Mouse (Mus musculus) megakaryocyte, adult 5-6 weeks (primary cell): ENCODE measurements around the gene E130309D02Rik. TPM values are rescaled to one million over a fixed set of nuclear protein-coding genes. Genes with fewer than 3 reads are reported as not detected.

Experiments used
- ATAC-seq: 2 replicates; pipeline ENCODE4 v1.8.0; 2016; ENCODE audit warnings: mild to moderate bottlenecking, inconsistent platforms; ENCODE audit not compliant: poor library complexity, severe bottlenecking
- total RNA-seq, 2 experiments: library from RNA; stranded (forward) in 1 of 2; stranded (reverse) in 1 of 2; fragments of 153-499, 151-499 nt in 1 of 2; fragments of 221-1000, 200-1000 nt in 1 of 2; gene quantifications; 2 replicates each; pipeline versions ENCODE4 v1.2.3 to v1.2.4; 2015 to 2017

E130309D02Rik gene
- total RNA-seq (2015) (22.4 TPM in 2 replicates), total RNA-seq (2017) (10.2 and 13.7 TPM in 2 replicates)

DNA sequence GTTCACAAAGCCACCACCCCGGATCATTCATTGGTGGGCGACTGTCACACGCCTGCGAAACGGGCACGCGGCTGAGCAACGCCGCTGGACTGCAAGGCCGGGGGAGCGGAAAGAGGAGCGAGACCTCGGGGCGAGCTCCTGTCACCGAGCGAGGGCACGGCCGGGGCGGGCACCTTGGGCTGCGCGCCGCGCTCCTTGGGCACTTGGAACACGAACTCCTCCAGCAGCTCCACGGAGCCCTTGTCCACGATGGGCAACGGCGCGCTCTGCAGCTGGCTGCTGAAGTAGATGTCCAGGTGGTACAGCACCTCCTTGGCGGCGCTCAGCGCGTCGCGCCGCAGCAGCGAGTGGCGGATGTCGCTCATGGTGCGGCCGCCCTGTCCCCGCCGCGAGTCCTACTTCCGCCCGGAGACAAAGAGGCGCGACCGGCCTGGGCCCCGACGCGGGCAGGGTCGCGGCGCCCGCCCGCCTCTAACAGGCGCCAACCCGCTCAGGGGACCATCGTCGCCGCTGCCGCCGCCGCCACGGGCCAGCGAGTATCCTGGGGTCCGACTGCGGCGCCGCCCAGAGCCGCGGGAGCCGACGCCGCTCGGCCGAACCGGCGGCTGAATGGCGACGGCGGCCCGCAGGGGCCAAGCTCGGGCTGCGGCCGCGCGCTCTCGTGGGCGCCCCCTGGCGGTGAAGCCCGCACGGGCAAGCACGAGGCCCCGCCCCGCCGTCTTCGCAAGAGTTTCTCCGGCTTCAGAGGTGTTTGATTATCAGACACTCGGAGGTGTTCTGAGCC is at the start of gene E130309D02Rik:
TSS of gene E130309D02Rik (minus strand) at position 631 of the 784 bp plus-strand sequence.
- peak; percentile 82 for ATAC-seq

DNA sequence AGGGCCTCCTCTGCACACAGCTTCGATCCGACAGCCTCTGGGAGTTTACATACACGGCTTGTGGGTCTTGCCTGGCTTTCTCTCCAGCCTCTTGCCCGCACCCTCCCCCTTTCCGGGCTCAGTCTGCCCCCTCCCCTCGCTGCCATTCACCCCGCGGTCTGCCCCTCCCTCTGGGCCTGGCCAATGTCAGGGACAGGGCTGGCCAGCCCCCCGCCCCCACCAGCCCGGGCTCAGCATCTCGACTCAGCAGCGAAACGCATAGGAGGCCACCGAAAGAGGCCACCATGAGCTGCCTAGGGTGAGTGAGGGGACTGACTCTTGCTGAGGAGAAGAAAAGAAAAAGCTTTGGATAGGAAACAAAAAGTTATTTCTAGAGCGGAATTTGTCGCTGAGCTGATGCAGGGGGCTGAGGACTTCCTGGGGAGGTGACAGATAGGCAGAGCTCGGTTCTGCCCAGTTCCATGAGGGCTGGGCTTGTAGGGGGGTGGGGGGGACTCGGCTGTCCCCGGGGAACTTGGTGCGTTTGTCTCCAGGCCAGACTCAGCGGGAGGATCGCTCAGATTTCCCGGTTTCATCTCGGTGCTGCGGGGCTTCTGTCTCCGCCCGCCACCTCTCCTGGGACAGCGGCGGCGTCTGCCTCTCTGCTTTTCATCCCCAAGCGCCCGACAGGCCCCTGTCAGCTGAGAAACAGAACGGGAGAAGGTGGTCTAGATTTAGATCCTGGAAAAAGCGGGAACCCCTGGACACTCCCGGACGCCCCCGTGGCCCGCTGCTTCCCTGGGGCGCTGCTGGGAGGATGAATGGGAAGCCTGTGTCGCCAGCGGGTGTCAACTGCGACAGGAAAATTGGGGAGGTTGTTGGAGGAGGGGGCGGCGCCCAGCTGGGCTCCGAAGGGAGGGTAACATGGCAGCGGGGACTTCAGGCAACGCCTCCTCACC is 48.8 kb upstream of the E130309D02Rik start:
- ATAC-seq: no peak

DNA sequence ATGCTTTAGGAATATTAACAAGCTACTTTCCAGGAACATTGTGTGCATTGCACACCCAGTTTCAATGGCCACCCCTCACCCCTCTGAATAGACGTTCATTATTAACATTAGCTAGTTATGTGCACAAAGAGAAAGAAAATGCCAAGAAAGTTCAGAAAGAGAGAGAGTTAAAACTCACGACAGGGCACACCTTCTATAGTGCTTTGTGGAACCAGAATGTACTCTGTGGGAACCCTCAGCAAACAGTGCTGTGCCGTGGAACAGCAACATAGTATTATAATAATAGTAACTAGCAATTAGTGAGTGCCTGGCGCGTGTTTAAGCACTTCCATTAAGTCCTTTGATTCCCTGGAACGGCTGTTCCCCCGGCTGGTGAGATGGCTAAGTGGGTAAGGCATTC is 46.3 kb upstream of the E130309D02Rik start:
- ATAC-seq: no peak

DNA sequence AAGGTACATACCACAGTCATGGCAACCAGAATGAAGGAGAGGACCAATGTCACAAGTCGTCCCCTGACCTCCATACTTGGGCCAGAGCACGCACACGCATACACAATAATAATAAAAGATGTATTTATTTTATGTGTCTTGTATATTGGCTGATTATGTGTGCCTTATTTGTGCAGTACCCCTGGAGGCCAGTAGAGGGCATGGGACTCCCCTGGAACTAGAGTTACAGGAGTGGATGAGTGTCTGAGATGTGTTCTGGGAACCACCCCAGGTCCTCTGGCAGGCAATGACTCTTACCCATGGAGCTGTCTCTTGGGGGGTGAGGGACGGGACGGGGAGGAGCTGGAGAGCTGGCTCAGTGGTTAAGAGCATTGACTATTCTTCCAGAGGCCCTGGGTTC is 44.8 kb upstream of the E130309D02Rik start:
- 0 out of 2 replicates have a peak, but pooled peaks have one; percentile 45 for ATAC-seq

DNA sequence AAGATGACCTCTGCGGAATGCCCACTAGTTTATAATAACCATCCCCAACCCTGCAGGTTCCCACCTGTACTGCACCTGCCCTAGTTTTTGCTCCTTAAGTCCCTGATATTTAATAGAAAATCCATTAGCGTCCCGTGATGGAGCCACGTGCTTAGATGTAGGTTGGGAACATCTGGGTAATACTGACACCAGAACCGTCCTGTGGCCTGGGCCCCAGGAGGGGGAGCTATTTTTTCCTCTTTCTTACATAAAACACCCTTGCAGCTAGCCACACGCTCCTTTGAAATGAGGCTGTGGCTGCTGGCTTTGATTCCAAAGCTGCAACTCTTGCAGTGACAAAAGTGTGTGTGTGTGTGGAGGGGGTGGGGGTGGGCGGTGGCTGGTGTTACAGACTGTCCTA is 44.1 kb upstream of the E130309D02Rik start:
- ATAC-seq: no peak

DNA sequence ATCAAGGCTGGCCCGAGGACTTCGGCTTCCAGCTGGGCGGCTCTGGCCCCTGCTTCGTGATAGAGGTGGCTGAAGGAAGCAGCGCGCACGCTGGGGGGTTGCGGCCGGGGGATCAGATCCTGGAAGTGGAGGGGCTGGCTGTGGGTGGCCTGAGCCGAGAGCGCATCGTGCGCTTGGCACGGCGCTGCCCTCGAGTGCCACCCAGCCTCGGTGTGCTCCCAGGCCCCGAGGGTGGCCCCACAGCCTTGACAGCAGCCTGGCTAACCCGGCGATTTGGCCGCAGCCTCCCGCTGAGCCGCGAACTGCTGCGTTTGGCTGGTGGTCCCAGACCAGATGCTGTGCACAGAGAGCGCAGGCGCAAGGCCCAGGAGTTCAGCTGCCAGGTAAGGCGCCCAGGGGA is 42.4 kb upstream of the E130309D02Rik start:
- no peak for ATAC-seq

DNA sequence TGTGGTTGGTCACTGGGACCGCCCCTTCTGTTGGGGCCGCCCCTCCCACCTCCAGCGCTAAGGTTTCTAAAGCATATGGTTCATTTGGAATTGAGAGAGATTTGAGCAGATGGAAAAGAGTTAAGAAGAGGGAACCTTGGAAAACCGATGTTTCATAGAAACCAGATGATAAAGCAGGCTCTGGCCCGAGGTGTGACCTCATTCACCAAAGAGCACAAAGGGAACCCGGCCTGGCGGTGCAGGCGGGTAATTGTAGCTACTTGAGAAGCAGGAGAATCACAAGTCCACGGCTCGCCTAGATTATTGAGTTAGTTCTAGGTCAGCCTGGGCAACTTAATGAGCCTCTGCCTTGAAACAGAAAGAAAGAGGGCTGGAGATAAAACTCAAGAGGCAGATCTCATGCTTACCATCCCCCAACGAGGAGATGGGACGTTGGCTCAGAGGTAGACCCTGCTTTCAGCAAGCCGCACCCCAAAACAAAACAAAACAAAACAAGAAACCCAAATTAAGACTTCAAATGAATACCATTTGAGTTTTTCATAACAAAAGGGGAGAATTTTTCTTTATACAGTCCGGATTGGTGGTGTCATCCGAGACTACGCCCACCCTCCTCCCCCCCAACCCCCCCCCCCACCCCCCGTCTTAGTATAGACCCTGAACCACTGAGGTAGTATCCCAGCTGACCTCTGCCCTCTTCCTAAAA is 41.7 kb upstream of the E130309D02Rik start, which contains the start of gene Grid2ip:
TSS of gene Grid2ip (plus strand) at position 653 of the 703 bp plus-strand sequence.
- ATAC-seq: no peak

DNA sequence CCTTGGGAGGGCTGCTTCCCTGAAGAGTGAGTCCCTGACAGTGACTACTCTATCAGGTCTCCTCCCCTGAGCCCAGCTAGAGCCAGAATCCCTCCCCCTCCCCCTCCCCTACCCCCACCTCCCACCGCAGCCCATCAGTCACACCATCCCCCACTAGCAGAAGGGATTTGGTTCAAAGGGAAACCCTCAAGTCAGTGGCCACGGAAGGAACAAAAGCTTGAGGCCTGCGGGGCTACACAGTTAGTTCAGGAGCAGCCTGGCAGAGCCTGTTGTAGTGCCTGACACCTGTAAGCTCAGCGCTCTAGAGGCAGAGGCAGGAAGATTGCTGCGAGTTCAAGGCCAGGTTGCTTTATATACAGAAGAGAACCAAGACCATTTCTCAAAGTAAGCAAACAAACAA is 40.9 kb upstream of the E130309D02Rik start:
- ATAC-seq: no peak

DNA sequence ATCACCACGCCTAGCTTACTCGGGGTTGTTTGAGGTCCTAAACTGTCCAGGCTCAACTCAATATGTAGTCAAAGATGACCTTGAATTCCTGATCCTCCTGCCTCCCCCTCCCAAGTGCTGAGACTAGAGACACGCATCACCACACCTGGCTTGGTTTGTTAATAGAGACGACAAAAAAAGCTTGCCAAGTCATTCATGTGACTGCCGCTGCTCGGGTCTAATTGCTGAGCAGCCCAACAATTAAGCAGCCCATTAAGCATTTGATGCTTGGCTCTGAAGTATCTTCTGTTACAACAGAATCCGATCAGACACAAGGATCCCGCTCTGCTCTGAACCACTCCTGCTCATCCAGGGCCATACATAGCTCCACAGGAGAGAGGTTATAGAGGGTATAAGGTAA is 31.2 kb upstream of the E130309D02Rik start:
- ATAC-seq: no peak

DNA sequence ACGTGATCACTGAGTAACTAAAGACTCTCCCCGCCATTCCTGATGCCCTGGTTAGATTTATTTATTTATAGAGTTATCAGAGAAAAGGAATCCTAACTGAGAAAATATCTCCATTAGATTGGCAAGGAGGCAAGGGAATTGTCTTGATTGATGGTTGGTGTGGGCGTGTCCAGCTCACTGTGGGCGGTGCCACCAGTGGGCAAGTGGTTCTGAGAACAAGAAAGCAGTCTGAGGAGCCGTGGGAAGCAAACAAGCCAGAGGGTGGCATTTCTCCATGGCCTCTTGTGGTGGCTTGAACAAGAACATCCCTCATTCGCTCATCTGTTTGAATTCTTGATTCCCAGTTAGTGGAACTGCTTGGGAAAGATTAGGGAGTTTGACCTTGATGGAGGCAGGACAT is 24.4 kb upstream of the E130309D02Rik start:
- ATAC-seq: no peak

DNA sequence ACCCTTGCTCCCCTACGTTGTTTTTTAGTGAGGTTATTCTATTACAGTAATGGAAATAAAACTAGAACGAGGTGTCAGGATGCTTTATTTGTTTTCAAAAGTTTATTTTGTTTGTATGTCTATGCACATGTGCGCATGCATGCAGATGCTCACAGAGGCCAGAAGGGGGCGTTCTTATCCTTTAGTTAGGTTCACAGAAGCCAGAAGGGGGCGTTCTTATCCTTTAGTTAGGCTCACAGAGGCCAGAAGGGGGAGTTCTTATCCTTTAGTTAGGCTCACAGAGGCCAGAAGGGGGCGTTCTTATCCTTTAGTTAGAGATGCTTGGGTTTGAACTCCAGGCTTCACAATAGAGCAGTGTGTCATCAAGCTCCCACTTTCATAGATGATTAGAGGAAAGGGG is 21.4 kb upstream of the E130309D02Rik start:
- ATAC-seq: no peak; the same call in 1 of the 2 replicates

DNA sequence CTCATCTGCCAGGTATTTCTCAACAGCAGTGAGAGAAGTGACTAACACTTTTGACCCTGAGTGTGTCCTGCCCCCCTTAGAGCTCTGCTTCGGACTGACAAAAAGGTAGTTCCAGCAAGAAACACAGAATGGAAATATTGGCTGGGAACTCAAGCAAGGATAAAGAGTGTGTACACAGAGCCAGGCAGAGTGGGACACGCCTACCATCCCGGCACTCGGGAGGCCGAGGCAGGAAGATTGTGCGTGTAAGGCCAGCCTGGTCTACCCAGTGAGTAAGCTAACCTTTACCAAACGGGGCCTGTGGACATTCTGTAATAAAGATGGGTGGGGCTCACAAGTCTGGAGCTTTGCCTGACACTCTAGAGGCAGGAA is 19.9 kb upstream of the E130309D02Rik start:
- no peak for ATAC-seq

DNA sequence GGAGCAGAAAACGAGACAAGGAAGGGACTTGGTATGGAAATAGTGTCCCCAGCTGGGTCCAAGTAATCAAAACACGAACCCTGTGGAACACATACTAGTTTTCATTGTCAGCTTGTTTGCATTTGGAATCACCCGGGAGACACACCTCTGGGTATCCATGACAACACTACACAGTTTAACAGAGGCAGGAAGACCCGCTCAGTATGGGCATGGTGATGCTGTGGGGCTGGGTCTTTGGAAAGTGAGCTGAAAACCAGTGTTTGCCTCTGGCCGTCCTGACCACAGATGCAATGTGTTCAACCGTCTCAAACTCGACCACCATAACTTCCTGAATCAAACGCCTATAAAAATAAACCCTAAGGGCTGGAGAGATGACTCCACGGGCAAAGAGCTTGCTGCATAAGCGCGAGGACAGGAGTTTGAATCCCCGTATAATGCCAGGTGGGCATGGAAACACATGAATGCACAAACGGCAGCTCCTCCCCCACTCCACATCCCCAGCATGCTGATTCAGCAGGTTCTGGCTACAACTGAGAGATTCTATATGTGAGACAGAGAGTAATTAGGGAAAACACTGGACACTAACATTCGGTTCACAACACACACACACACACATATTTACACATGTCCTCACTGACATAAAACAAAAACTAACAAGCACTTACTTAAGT is 19.4 kb upstream of the E130309D02Rik start:
- 0 out of 2 replicates have a peak, but pooled peaks have one; percentile 19 for ATAC-seq

DNA sequence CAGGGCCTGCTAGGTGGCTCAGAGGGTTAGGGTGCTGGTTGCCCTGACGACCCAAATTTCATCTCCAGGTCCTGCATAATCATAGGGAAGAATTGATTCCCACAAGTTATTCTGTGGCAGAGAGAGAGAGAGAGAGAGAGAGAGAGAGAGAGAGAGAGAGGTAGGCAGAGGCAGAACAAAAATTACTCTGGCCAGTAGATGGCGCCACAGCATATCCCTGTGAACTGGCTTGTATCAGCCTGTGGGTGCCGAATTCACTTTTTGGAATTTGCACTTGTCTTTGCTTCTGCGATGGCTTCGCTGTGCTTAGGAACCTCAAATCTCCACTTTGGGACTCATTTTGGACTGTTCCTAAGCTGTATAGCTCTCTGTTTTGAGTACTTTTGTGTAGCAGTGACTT is 18.7 kb upstream of the E130309D02Rik start:
- peak; percentile 65 for ATAC-seq

DNA sequence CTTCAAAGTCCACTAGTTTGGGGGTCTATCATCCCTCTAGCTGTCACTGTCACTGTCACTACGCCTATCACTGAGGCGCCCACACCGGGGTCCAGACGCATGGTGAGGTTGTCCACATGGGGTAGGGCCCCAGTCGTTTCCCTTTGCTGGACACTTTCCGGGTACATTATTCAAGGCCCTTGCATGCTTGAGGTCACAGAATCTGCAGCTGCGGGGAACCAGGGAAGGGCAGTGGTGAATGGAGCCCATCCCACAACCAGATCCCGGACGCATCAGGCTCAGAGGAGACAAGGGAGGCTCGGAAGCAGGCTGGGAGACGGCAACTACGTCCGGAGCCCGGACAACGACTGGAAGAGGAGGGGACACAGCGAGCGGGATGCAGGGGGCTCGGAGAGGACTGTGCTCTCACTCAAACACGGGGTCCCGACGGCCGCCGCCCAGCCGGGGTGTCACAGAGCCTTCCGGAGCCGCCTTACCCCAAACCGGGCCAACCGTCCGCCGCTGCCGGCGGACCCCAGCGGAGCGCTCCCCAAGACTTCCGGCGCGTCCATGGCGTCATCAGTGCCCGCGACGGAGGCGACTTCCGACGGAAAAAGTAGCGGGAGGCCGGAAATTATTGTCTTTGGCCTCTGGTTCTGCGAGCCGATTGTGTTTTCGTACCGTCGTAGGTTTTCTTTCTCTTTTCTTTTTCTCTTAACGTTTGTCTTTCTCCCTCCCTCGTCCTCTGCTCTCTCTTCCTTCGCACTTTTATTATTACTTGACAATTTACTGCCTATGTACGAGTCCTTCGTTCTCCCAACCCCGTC is 13.7 kb upstream of the E130309D02Rik start, which contains the start of gene Zdhhc4:
TSS of gene Zdhhc4 (minus strand) at position 567 of the 806 bp plus-strand sequence.
- peak; percentile 96 for ATAC-seq

DNA sequence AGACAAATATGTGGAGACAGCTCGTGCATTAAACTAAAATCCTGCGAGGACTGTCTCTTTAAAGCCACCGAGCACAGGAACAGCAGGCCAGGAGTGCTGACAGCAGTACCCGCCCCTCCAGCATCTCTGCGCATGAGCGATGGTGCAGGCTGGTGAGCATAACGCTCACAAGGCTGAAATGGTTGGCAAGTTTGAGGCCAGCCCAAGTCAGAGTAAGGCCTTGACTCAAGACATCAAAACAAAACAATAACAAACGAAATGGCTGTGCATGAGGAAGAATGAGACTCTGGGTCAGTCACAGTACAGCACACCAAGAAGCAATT is 2.1 kb upstream of the E130309D02Rik start:
- no peak for ATAC-seq

DNA sequence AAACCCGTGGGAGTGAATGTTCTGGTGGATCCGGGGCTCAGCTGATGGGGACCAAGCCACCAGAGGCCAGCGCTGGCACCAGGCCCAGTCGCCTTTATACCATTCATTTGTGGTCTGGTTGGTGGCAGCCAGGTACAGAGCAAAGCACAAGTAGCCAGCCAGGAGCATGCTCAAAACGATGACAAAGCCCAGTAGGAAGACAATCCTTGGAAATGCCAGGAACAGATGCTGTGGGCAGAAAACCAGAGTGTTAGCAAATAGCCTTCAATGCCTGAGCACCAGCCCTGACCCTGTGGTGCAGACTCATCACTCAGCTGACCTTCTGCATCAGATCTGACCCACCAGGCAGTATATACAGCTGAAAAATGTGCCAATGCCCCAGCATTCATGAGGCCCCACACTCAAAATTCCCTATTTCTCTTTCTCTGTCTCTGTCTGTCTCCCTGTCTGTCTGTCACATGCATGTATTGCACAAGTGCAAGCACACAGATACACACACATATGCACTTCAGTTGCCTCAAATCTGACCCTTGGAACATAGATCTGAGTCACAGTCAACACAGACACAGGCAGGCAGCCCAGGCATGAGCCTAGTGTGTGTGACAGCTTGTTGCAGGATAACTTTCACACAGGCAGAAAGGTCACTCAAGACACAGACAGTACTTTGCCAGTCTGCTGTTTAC is 1.6 kb upstream of the E130309D02Rik start:
- ATAC-seq: no peak

DNA sequence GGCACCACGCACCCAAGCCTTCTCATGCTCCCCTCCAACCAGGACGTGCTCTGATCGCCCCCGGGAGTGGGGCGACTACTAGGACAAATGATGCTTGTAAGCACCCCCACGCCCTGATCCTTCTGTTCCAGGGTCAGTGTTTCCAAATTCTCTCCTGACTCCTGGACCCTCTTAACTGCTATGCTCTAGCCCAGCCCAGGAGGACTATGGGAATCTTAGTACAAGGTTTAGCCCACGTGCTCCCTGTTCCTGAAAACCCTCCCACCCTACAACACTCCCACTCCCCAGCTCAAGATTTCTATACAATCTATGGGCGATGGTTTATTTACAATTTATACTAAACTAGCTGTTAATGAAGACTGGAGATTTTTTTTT is 341 bp upstream of the E130309D02Rik start:
- no peak for ATAC-seq

DNA sequence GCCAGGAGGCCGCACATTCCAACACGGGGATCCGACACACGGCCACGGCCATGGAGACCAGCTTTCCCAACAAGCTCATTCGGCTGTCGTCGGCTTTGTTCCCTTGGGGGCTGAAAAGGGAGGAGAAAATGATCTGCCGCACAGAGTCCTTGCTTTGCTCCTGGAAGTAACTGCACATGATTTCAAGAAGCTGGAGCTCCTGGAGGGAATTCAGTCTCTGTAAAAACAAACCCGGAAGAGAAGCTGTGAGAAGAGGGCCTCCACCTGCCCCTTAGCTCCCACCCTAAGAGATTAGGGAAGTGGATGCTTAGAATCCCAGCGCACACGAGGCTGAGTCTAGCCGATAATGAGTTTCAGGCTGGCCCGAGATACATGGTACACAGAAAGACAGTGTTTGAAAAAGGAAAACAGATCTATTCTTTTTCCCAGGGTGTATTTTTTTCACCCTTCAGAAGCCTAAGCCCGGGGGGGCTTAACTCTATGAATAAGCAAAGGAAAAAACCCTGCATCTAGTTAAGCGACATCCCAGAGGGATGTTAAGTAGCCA is 904 bp downstream of the E130309D02Rik start:
- no peak for ATAC-seq
